Mouse (Mus musculus): ENCODE data around the gene Micall2. TPM values are rescaled to one million over a fixed set of nuclear protein-coding genes. Genes with fewer than 3 reads are reported as not detected.
"Not testable (repeated sequence)": the region's sequence is repeated elsewhere in the genome, so short reads cannot be mapped to it uniquely, and the experiment has no call there.

The Micall2 gene
- polyA plus RNA-seq, 1 experiment from 2014 or later: 8.5 TPM

- Histone ChIP-seq H3K27ac (replicated peaks) (no peak overlapping the region), H3K9ac (replicated peaks) (no peak overlapping the region), H3K4me1 (peaks cover 16% of the 10 kb centered on the region), H3K9me3 (replicated peaks) (no peaks in the 10 kb centered on the region), H3K27me3 (replicated peaks) (no peaks in the 10 kb centered on the region), H3K36me3 (no peaks in the 10 kb centered on the region), H3K4me2 (no peak overlapping the region), H3K4me3 (replicated peaks) (no peak overlapping the region)
- 85% methylated on average over 3 of the region's 3 CpGs for WGBS
- ATAC-seq (ENCODE audit: low FRiP score): no peak
Measured at GRCm38 (mm10) chr5:139726186-139726585, 9.9 kb downstream of the Micall2 start.

GRCm38 (mm10) chr5:139724336-139725116 lies 11.6 kb downstream of the Micall2 start:
- H3K9ac ChIP-seq (replicated peaks): no peak overlapping the region

GRCm38 (mm10) chr5:139723113-139723512 lies 13.0 kb downstream of the Micall2 start:
- WGBS: 80% methylated on average over 9 of the region's 9 CpGs
- peaks cover 5% of the 10 kb centered on the region; the same call in 1 of the 2 replicates for H3K4me1 ChIP-seq
- H3K36me3 ChIP-seq: no peaks in the 10 kb centered on the region
- no peaks in the 10 kb centered on the region for H3K27me3 ChIP-seq (replicated peaks)
- no peak overlapping the region for H3K9ac ChIP-seq (replicated peaks)
- no peak overlapping the region for H3K4me3 ChIP-seq (replicated peaks)
- no peak overlapping the region for H3K27ac ChIP-seq (replicated peaks)
- H3K4me2 ChIP-seq: no peak overlapping the region
- no peak for ATAC-seq (ENCODE audit: low FRiP score)
- H3K9me3 ChIP-seq (replicated peaks): no peaks in the 10 kb centered on the region

More at GRCm38 (mm10) chr5:139724336-139725116, 11.6 kb downstream of the Micall2 start:
- Histone ChIP-seq H3K27me3 (replicated peaks) (no peaks in the 10 kb centered on the region), H3K4me2 (no peak overlapping the region), H3K27ac (replicated peaks) (no peak overlapping the region), H3K9me3 (replicated peaks) (no peaks in the 10 kb centered on the region), H3K4me1 (peaks cover 5% of the 10 kb centered on the region; the same call in 1 of the 2 replicates), H3K4me3 (replicated peaks) (no peak overlapping the region), H3K36me3 (no peaks in the 10 kb centered on the region)
- 58% methylated on average over 10 of the region's 10 CpGs for WGBS
- no peak for ATAC-seq (ENCODE audit: low FRiP score)

GRCm38 (mm10) chr5:139722709-139723108 lies 13.4 kb downstream of the Micall2 start:
- no peaks in the 10 kb centered on the region for H3K36me3 ChIP-seq

GRCm38 (mm10) chr5:139718949-139719348 lies 17.2 kb downstream of the Micall2 start:
- no peak overlapping the region for H3K27ac ChIP-seq (replicated peaks)
- no peak overlapping the region for H3K4me3 ChIP-seq (replicated peaks)
- no peaks in the 10 kb centered on the region for H3K4me1 ChIP-seq
- H3K9me3 ChIP-seq (replicated peaks): no peaks in the 10 kb centered on the region
- no peak overlapping the region for H3K9ac ChIP-seq (replicated peaks)
- no peaks in the 10 kb centered on the region for H3K36me3 ChIP-seq
- no peak overlapping the region for H3K4me2 ChIP-seq
- ATAC-seq (ENCODE audit: low FRiP score): no peak
- H3K27me3 ChIP-seq (replicated peaks): 0 out of 2 replicates have a peak, but pooled peaks cover 5% of the 10 kb centered on the region
- 76% methylated on average over 7 of the region's 7 CpGs for WGBS

More at GRCm38 (mm10) chr5:139722709-139723108, 13.4 kb downstream of the Micall2 start:
- Histone ChIP-seq H3K4me2 (no peak overlapping the region), H3K4me3 (replicated peaks) (no peak overlapping the region), H3K9ac (replicated peaks) (no peak overlapping the region), H3K27me3 (replicated peaks) (no peaks in the 10 kb centered on the region), H3K27ac (replicated peaks) (no peak overlapping the region), H3K4me1 (peaks cover 5% of the 10 kb centered on the region; the same call in 1 of the 2 replicates), H3K9me3 (replicated peaks) (no peaks in the 10 kb centered on the region)
- WGBS: 74% methylated on average over 6 of the region's 6 CpGs
- no peak for ATAC-seq (ENCODE audit: low FRiP score)

GRCm38 (mm10) chr5:139718540-139718939 lies 17.6 kb downstream of the Micall2 start:
- Histone ChIP-seq H3K4me2 (no peak overlapping the region), H3K4me1 (no peaks in the 10 kb centered on the region), H3K27me3 (replicated peaks) (0 out of 2 replicates have a peak, but pooled peaks cover 5% of the 10 kb centered on the region), H3K9ac (replicated peaks) (no peak overlapping the region), H3K36me3 (no peaks in the 10 kb centered on the region), H3K9me3 (replicated peaks) (no peaks in the 10 kb centered on the region), H3K4me3 (replicated peaks) (no peak overlapping the region), H3K27ac (replicated peaks) (no peak overlapping the region)
- ATAC-seq (ENCODE audit: low FRiP score): no peak
- 67% methylated on average over 6 of the region's 6 CpGs for WGBS

GRCm38 (mm10) chr5:139717723-139718122 lies 18.4 kb downstream of the Micall2 start:
- H3K4me1 ChIP-seq: no peaks in the 10 kb centered on the region
- H3K4me3 ChIP-seq (replicated peaks): no peak overlapping the region
- H3K27ac ChIP-seq (replicated peaks): no peak overlapping the region
- H3K4me2 ChIP-seq: no peak overlapping the region
- no peaks in the 10 kb centered on the region for H3K36me3 ChIP-seq
- no peak; the same call in 1 of the 2 replicates for ATAC-seq (ENCODE audit: low FRiP score)
- no peak overlapping the region for H3K9ac ChIP-seq (replicated peaks)
- H3K9me3 ChIP-seq (replicated peaks): no peaks in the 10 kb centered on the region
- WGBS: 96% methylated on average over 2 of the region's 2 CpGs
- H3K27me3 ChIP-seq (replicated peaks): 0 out of 2 replicates have a peak, but pooled peaks cover 5% of the 10 kb centered on the region

GRCm38 (mm10) chr5:139706496-139706895 lies 29.6 kb downstream of the Micall2 start:
- Histone ChIP-seq H3K4me3 (replicated peaks) (no peak overlapping the region), H3K4me2 (no peak overlapping the region), H3K9ac (replicated peaks) (no peak overlapping the region), H3K36me3 (peaks cover 48% of the 10 kb centered on the region), H3K27me3 (replicated peaks) (no peaks in the 10 kb centered on the region), H3K9me3 (replicated peaks) (no peaks in the 10 kb centered on the region), H3K4me1 (no peaks in the 10 kb centered on the region), H3K27ac (replicated peaks) (no peak overlapping the region)
- no peak for ATAC-seq (ENCODE audit: low FRiP score)
- WGBS: 86% methylated on average over 10 of the region's 10 CpGs

GRCm38 (mm10) chr5:139702905-139703304 lies 33.2 kb downstream of the Micall2 start:
- H3K4me2 ChIP-seq: no peak overlapping the region
- WGBS: 55% methylated on average over 2 of the region's 2 CpGs
- no peak overlapping the region for H3K9ac ChIP-seq (replicated peaks)
- H3K36me3 ChIP-seq: peaks cover 16% of the 10 kb centered on the region; the same call in 1 of the 2 replicates
- no peak overlapping the region for H3K27ac ChIP-seq (replicated peaks)
- no peaks in the 10 kb centered on the region for H3K4me1 ChIP-seq
- H3K4me3 ChIP-seq (replicated peaks): no peak overlapping the region
- H3K27me3 ChIP-seq (replicated peaks): no peaks in the 10 kb centered on the region
- no peaks in the 10 kb centered on the region for H3K9me3 ChIP-seq (replicated peaks)
- ATAC-seq (ENCODE audit: low FRiP score): no peak

GRCm38 (mm10) chr5:139702236-139702635 lies 33.9 kb downstream of the Micall2 start:
- WGBS: 77% methylated on average over 10 of the region's 10 CpGs
- H3K9ac ChIP-seq (replicated peaks): no peak overlapping the region
- peaks cover 16% of the 10 kb centered on the region; the same call in 1 of the 2 replicates for H3K36me3 ChIP-seq
- no peak overlapping the region for H3K27ac ChIP-seq (replicated peaks)
- peaks cover 4% of the 10 kb centered on the region; the same call in 1 of the 2 replicates for H3K27me3 ChIP-seq (replicated peaks)
- H3K4me1 ChIP-seq: no peaks in the 10 kb centered on the region
- no peak overlapping the region for H3K4me3 ChIP-seq (replicated peaks)
- H3K4me2 ChIP-seq: no peak overlapping the region
- no peaks in the 10 kb centered on the region for H3K9me3 ChIP-seq (replicated peaks)
- no peak for ATAC-seq (ENCODE audit: low FRiP score)

GRCm38 (mm10) chr5:139696954-139697353 lies 39.2 kb downstream of the Micall2 start:
- Histone ChIP-seq H3K4me3 (replicated peaks) (no peak overlapping the region), H3K4me1 (peaks cover 14% of the 10 kb centered on the region), H3K27me3 (replicated peaks) (peaks cover 10% of the 10 kb centered on the region; the same call in 1 of the 2 replicates), H3K4me2 (no peak overlapping the region), H3K36me3 (no peaks in the 10 kb centered on the region), H3K9me3 (replicated peaks) (no peaks in the 10 kb centered on the region), H3K27ac (replicated peaks) (no peak overlapping the region), H3K9ac (replicated peaks) (no peak overlapping the region)
- no peak for ATAC-seq (ENCODE audit: low FRiP score)
- WGBS: 90% methylated on average over 6 of the region's 6 CpGs

GRCm38 (mm10) chr5:139695876-139696275 lies 40.3 kb downstream of the Micall2 start:
- H3K4me2 ChIP-seq; H3K9ac ChIP-seq (replicated peaks); ATAC-seq (ENCODE audit: low FRiP score); H3K27ac ChIP-seq (replicated peaks); H3K9me3 ChIP-seq (replicated peaks); H3K4me3 ChIP-seq (replicated peaks); H3K36me3 ChIP-seq: not testable (repeated sequence)
- 69% methylated on average over 3 of the region's 3 CpGs for WGBS
- H3K27me3 ChIP-seq (replicated peaks): peaks cover 18% of the 10 kb centered on the region
- peaks cover 14% of the 10 kb centered on the region for H3K4me1 ChIP-seq
